Mouse (Mus musculus) embryonic fibroblast, embryonic 13.5 days (primary cell): ENCODE measurements at regions not wholly inside any gene's neighbourhood (a gene's known extent, or its start where the extent isn't known, plus 50 kb on each side); places are given as distances from the start of the nearest gene placed in this dataset.

Experiments
- H3K27ac ChIP-seq: 2 replicates; pipeline ENCODE4 v1.5.1; 2012; ENCODE audit warnings: low read length, control low read depth, inconsistent platforms; ENCODE audit not compliant: insufficient read depth
- H3K4me1 ChIP-seq: 2 replicates; pipeline ENCODE4 v1.6.1; 2011; ENCODE audit warnings: low read length; ENCODE audit not compliant: control insufficient read depth, insufficient read depth
- H3K4me3 ChIP-seq: 2 replicates; pipeline ENCODE4 v1.5.1; 2011; ENCODE audit warnings: mild to moderate bottlenecking, control low read depth, low read length; ENCODE audit not compliant: insufficient read depth
- CTCF ChIP-seq: IDR thresholded peaks from 2 replicates; pipeline ENCODE4 v1.5.1; 2011; ENCODE audit warnings: mild to moderate bottlenecking, control low read depth, low read length, moderate library complexity, borderline replicate concordance; ENCODE audit not compliant: insufficient read depth
- POLR2A ChIP-seq: IDR thresholded peaks from 2 replicates; pipeline ENCODE4 v1.6.1; 2011; ENCODE audit warnings: low read depth, mild to moderate bottlenecking, control low read depth, low read length, moderate library complexity

DNA sequence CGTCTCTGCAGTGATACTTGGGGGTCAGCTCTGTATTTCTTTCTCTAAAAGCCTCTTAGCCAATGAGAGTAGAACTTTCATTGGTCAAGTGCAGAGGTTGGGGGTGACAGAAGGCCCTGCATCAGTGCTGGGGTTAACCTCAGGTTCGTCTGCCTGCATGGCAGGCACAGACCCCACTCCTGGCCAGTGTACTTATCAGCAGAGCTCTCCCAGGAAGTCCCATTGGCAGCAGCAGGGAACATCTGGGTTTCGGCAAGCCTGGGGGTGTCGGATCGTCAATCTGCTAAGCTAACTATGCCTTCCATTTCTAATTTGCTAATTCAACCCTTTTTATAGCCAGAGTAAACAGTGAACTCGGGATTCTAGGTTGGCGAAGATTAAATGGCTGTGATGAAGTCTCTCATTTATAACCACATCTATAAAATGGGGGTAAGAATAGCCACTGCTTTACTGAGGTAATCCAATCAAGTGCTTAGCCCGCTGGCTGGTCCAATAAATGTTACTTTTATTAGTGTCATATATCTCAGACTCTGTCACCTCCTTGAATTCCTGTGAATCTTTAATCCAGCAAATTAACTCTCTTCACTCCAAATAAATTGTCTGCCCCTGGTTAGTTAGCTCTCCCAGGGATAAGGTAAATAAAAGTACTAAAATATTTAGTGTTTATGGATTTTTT is 135.5 kb upstream of the Mrps10 start:
- H3K4me3 ChIP-seq = no peak overlapping the region
- no peaks in the 10 kb centered on the region for H3K4me1 ChIP-seq
- no peak overlapping the region for H3K27ac ChIP-seq
- no peak for TF ChIP-seq POLR2A
- no peak for TF ChIP-seq CTCF

DNA sequence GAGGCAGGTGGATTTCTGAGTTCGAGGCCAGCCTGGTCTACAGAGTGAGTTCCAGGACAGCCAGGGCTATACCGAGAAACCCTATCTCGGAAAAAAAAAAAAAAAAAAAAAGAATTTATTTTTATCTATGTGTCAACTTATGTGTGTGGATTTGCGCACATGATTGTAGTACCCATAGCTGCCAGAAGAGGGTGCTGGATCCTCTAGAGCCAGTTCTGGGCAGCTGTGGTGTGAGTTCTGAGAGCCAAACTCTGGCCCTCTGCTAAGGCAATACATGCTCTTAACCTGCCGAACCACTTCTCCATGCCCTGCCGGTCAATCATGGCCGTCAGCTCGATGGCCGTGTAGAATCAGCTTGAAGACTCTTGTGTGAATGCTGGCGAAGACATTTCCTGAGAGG is 138.0 kb upstream of the Mrps10 start:
- no peak overlapping the region for H3K27ac ChIP-seq
- no peak for TF ChIP-seq POLR2A
- TF ChIP-seq CTCF = no peak
- H3K4me3 ChIP-seq = no peak overlapping the region
- 0 out of 2 replicates have a peak, but pooled peaks cover 4% of the 10 kb centered on the region for H3K4me1 ChIP-seq

DNA sequence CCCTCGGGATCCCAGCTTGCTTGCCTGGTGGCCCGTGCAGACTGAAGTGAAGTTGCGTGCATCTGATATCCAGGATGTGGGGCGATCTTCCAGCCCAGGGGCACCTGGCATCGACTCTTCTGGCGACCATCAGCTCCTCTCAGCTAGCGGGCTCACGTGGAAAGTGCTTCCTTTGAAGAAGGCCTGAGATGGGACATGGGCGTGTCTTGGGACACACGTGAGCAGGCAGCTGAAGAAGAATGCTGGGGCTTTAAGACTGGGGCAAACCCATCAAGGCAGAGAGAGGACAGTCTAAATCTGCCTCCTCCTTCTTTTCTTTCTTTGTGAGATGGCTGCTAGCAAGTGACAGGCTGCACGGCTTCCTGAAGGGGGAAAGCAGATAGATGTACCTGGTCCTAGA is 142.3 kb upstream of the Mrps10 start:
- Histone ChIP-seq H3K27ac (no peak overlapping the region), H3K4me3 (no peak overlapping the region), H3K4me1 (peaks cover 6% of the 10 kb centered on the region; the same call in 1 of the 2 replicates)
- TF ChIP-seq POLR2A = no peak
- TF ChIP-seq CTCF = no peak

DNA sequence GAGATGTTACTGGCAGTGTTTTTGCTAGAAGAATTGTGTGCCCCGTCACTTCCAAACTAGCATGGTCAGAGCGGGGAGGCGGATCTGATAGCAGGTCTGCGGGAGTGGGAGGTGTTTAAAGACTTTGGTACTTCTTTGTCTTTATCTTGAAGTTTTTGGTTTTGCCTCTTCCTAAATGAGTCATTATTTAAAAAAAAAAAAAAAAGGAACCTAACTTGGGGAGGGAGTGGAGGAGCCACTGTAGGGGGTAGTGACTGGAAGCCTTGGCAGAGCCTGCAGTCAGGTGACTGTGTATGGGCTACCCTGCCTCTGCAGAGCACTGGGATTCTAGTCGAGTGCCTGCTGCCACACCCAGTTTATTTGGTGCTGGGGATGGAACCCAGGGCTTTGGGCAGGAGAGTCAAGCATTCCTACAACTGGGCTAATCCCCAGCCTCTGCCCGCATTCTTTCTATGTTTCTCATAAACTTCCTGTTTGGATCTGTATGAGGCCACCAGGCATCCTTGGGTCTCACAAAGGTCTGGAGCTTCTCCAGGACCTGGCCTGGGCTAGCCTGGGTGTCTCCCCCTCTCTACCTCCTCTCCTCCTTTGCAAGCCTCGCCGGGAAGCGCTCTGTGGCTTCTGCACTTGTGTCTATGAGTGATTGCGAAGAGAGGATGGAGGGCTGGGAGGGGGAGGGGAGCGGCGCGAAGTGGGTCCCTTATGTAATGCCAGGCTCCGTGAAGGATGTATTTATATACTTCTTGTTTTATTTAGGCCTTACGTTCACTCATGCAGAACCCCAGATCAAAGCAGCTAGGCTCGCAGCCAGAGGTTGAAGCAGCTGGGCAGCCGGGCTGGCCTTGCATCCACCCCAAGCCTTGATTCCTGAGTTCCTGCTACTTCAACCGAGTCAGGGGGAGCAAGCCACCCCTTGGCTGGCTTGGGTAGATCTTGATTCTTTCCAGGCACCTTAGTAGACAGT is 143.1 kb upstream of the Mrps10 start:
- Histone ChIP-seq H3K27ac (peak overlapping the region; percentile 38), H3K4me3 (no peak overlapping the region), H3K4me1 (peaks cover 6% of the 10 kb centered on the region; the same call in 1 of the 2 replicates)
- no peak for TF ChIP-seq POLR2A
- TF ChIP-seq CTCF = no peak

DNA sequence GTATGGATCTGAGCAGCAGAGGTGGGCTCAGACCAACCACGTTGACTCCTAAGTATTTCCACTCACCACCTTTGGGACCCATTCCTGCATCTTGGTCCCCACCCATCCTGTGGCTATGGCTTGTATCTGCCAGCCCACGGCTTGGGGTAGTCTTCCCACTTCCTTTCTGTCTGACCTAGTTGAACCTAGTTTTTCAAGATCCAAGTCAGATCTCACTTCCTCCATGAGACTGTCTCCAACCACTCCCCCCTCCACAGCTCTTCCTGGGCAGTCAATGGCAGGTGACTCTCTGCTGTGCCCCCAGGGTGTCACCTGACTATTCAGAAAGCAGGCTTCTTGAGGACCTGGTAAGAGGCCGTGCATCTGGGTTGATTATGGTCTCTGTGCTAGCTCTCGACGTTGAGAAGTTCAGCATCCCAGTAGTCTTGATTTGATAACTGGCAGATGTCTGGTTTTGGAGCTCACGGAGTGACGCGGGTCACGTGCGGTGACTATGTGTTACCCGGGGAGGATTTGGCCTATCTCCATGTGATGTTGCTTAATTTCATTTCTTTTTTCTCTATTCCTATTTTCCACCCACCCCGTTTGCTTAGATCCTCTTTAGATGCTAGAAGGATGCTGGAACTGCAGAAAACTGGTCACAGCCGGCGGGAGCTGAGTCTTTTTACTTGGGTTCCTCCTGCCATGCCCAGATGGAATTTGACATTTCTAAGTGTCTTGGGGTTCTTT is 147.5 kb upstream of the Mrps10 start:
- no peak overlapping the region for H3K4me3 ChIP-seq
- H3K27ac ChIP-seq = no peak overlapping the region
- peaks cover 4% of the 10 kb centered on the region; the same call in 1 of the 2 replicates for H3K4me1 ChIP-seq
- no peak for TF ChIP-seq CTCF
- TF ChIP-seq POLR2A = no peak

DNA sequence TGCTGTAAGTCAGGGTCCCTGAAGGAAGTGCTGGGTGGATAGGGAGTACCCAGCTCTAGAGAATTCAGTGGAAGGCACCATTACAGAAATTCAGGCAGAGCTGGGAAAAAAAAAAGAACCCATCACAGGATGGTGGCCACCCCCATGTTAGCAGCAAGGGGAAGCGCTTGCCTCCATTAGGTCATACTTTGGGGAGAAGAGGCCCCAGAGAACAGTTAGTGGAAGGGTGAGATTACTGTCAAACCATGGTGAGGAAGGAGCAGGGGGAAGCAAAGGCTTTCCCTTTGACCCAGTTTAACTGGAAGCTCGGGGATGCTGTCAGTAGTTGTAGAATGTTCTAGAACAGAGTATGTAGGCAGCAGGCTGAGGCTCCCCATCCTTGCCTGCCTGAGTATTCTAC is 148.8 kb upstream of the Mrps10 start:
- TF ChIP-seq POLR2A (no peak), CTCF (no peak)
- H3K27ac ChIP-seq = no peak overlapping the region
- no peak overlapping the region for H3K4me3 ChIP-seq
- no peaks in the 10 kb centered on the region; the same call in 1 of the 2 replicates for H3K4me1 ChIP-seq

DNA sequence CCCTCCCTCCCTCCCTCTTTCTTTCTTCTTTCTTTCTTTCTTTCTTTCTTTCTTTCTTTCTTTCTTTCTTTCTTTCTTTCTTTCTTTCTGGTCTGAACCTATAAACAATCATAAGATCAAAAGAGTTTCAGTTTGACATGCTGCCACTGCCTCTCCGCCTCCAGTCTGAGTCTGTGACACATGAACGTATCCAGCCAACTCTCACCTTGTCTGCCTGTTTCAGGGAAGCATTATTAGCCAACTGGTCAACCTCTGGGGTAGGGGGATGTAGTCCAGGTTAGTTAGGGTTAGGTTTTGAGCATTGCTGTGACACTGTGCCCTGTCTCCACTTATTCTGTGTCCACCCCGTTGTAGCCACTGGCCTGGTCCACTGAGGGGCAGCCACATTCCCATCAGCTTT is 152.2 kb upstream of the Mrps10 start:
- Histone ChIP-seq H3K4me1 (no peaks in the 10 kb centered on the region), H3K4me3 (no peak overlapping the region), H3K27ac (no peak overlapping the region)
- TF ChIP-seq CTCF (no peak), POLR2A (no peak)

DNA sequence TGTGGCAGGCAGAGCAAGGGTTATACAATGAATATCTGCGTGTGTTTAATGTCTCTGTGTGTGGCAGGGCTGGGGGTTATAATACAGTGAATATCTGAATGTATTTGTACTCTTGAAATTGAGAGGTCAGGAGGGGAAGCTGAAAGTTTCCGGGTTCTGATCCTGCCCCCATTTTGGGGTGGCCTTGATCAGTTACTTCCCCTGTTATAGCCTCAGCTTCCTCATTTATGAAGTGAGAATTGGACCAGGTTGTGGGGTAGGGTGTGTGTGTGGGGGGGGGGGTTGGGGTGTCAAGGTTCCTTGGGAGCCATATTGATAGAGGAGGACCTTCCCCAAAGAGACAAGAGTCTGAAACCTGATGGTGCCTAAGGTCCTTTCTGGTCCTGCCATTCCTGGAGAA is 152.8 kb upstream of the Mrps10 start:
- TF ChIP-seq CTCF (no peak), POLR2A (no peak)
- Histone ChIP-seq H3K27ac (no peak overlapping the region), H3K4me3 (no peak overlapping the region), H3K4me1 (no peaks in the 10 kb centered on the region)

DNA sequence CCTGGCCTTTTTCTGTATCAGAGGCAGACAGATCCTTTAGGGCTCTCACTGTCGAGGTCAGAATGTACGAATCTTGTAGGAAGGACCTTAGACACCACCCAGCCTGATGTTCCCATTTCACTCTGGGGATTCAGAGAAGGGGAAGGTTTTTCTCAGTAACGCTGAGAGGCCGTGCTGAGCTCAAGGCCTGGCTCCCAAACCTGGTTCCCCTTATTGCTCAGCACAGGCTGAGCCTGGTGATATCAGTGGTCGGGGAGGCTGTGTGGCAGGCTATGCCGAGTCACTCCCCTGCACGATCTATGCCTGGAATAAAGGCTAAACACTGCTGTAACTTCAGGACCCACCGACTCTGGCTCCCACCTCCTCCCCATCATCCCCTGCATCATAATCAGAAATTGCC is 154.6 kb upstream of the Mrps10 start:
- TF ChIP-seq CTCF (no peak), POLR2A (no peak)
- Histone ChIP-seq H3K4me3 (no peak overlapping the region), H3K27ac (no peak overlapping the region), H3K4me1 (no peaks in the 10 kb centered on the region)
